Mouse (Mus musculus): ENCODE measurements around the gene Foxk1. TPM values are rescaled to one million over a fixed set of nuclear protein-coding genes. Genes with fewer than 3 reads are reported as not detected.

The Foxk1 gene
- total RNA-seq, 2 experiments from 2014 or later = 16.7 to 17.5 TPM

DNA sequence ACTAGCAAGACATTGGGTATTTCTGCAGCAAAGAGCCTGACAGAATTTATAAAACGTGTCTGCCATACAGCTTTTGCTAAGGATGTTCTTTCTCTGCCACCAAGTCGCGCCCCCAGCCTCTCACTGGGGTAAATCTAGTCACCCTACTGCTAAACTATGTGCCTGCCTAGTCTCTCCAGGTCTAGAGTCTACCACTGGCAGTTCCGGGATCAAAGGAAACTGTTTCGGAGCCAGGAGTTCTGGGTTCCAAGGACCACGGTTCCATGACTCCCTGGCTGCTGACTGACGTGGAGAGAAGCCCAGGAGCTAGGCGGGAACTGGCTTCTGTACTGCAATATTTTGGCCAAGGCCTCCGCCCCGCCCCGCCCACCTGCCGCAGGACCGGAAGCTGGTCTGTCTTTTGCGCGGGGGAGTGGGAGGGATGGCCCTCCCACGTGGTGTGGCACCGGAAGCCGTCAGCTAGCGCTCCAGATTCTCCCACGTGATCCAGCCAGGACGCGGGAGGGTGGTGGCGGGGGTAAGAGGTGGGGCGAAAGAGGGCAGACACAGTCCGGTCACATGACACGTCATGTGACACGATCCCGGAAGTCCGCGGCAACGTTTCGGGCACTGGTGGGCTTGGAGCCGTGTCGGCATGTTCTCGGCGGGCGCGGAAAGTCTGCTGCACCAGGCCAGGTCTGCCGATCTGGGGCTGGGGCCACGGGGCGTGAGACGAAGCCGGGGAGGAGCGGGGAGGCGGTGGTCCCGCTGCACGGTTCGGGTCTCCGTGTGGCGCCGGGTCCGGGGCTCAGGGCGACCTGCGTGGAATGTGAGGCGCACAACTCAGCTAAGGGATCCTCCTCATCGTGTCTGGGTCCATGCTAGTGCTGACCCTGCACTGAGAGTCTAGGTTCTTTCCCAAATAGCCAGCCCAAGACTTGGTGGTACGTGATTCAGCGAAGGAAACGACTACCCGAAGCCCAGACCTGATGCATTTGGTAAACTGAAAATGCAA lies 62.5 kb downstream of the Foxk1 start, which contains the start of gene Ap5z1:
Ap5z1 (plus strand) TSS at position 484 of the 994 bp plus-strand sequence.
- intact Hi-C loops (cut with DNase I) = no loop called here

DNA sequence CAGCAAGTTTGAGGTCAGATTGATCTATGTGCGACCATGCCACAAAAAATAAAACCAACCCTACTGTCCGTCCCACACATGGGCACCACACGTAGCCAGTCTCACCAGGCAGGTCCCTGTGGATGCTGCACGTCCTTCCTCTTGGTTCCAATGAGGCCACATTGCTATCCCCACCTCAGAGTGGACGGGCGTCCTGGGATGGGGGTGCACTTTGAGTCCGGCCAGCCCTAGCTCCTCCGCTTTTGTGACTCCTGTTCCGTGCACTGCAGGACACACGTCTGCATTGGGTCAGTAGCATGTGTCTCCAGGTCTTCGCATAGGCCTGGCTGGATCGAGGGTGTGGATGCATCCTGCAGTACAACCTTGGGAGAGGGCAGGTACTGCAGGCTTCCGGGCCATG lies 67.1 kb downstream of the Foxk1 start:
- intact Hi-C loops (cut with DNase I) = no loop called here
- DNase-seq = no peak

More for the DNA sequence above, 62.5 kb downstream of the Foxk1 start, which contains the start of gene Ap5z1:
- peak; percentile 90 to 91 for DNase-seq

- intact Hi-C loops (cut with DNase I) = no loop called here
Observed at GRCm38 (mm10) chr5:142469796-142470195, 68.5 kb downstream of the Foxk1 start.

DNA sequence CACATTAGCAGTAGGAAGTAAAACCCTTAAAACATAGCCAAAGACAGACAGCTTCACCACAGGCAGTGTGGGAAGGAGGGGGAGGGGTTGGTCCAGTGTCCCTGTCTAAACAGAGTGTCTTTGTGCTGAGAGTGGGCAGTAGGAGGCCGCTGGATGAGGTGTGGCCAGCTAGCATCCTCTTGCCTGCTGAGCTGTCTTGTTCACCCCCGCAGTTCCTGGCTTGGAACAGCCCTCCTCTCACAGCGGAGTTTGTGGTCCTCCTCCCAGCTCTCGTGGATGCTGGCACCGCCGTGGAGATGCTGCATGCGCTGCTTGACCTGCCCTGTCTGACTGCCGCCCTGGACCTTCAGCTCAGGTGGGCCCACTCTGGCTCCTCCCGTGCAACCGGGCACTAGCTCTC lies 72.4 kb downstream of the Foxk1 start:
- intact Hi-C loops (cut with DNase I) = no loop called here
- no peak for DNase-seq

More at GRCm38 (mm10) chr5:142469796-142470195, 68.5 kb downstream of the Foxk1 start:
- peak; percentile 28 to 61 for DNase-seq

- intact Hi-C loops (cut with DNase I) = loop anchor here (5.0 kb wide), 1 partner anchor 242 kb away; no protein-coding TSS in a partner anchor
- DNase-seq = no peak
Observed at GRCm38 (mm10) chr5:142475669-142476068, 74.4 kb downstream of the Foxk1 start.

DNA sequence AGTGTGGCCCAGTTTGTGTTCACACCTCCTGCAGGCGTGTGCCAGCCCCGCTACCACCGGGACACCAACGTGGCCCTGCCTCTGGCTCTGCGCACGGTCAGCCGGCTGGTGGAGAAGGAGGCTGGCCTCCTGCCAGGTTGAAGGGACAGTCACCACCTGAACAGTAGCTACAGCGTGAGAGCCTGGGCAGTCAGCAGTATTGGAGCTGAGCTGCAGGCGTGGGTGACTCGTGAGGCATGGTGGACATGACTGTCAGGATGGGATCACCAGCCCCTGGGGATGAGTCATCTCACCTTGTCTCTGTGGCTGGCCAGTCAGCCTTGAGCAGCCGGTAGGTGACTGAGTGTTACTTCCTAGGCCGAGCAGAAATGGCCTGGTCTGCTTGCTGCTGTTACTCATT lies 76.0 kb downstream of the Foxk1 start:
- DNase-seq = peak; percentile 31 to 32
- intact Hi-C loops (cut with DNase I) = loop anchor here (5.0 kb wide), 1 partner anchor 240 kb away; no protein-coding TSS in a partner anchor

DNA sequence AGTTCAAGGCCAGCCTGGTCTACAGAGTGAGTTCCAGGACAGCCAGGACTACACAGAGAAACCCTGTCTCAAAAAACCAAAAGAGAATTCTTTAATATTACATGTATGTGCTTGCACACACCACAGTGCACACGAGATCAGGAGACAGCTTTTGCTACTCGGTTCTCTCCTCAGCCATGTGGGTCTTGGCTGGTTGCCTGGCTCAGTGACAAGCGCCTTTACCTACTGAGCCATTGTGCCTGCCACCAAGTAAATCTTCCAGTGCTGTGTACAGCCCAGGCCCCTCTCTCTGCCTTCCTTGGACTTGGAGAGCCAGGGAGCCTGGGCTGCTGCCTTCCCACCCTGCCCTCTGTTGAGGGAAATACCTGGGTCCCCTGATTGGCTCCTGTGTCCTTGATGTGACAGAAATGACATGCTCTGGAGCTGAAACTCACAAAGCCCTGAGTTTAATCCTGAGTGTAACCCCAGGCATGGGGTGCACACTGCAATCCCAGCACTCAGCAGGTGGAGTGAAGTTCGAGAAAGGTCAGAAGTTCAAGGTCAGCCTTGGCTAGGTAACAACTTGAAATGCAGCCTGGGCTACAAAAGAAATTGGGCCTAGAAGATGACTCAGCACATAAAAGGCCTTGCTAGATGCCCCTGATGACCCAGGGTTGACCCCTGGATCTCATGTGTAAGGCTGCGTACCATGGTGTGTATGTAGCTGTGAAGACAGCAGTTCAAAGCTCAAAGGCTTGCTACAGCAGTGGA lies 76.7 kb downstream of the Foxk1 start:
- no peak for DNase-seq
- intact Hi-C loops (cut with DNase I) = loop anchor here (2.0 to 5.0 kb wide), 3 partner anchors 75 to 239 kb away; no protein-coding TSS in a partner anchor

DNA sequence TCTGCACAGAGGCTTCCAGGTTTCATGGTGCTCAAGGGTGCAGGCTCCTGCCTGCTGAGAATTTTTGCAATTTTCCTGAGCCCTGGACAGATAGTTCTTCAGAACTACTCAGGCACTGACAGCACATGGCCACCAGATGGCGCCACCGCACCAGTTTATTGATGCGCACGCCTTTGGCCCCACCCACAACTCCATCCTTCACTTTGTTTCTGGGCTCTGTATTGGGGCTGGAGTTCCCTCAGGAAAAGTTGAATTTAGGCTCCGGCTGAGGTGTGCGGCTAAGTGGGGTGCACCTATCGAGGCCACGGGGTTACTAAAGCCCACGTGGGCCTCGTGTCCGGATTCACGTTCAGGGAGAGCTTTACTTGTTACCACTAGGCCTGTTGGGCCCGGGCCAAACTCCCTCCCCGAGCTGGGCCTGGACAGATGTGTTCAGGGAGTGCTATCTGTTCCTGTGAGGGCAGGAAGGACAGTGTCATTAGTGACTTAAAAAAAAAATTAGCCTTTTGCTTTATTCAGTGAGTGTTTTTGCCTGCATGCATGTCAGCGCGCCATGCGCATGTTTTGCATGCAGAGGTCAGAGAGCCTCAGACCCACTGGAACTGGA lies 77.6 kb downstream of the Foxk1 start:
- DNase-seq = peak; percentile 86 to 90
- intact Hi-C loops (cut with DNase I) = loop anchor here (2.0 to 5.0 kb wide), 3 partner anchors 74 to 238 kb away; no protein-coding TSS in a partner anchor

DNA sequence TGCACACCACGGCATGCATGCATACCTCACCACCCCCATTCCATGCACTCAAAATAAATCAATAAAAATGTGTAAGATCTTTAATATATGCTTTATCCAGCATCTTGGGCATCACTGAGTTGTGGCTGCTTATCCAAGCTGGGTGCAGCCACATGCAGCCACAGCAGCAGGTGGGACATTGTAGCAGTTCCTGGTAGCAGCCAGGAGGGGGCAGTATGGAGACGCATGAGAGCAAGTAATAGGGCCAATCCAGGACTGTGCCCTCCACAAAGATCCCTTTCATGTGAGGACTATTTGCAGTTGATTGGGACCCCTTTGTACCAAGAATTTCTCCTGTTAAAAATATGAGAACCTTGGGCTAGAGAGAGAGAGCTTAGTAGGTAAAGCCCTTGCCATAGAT lies 81.2 kb downstream of the Foxk1 start:
- DNase-seq = no peak
- intact Hi-C loops (cut with DNase I) = no loop called here

DNA sequence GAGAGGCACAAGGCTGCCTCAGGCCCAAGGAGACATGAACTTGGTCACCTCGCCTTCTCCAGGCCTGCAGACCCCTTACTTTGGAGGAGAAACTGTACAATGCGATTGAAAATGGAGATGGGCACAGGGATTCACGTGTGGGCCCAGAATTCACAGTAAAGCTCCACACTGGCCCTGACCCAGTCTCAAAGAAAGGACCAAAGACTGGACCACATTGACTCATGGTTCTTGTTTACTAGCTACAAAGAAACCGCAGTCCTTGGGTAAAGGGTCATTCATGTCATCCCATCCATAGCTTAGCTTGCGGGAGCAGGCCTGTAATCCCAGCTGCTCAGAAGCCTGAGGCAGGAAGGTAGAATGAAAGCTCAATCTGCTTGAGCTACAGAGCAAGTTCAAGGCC lies 82.3 kb downstream of the Foxk1 start:
- DNase-seq = no peak
- intact Hi-C loops (cut with DNase I) = no loop called here

DNA sequence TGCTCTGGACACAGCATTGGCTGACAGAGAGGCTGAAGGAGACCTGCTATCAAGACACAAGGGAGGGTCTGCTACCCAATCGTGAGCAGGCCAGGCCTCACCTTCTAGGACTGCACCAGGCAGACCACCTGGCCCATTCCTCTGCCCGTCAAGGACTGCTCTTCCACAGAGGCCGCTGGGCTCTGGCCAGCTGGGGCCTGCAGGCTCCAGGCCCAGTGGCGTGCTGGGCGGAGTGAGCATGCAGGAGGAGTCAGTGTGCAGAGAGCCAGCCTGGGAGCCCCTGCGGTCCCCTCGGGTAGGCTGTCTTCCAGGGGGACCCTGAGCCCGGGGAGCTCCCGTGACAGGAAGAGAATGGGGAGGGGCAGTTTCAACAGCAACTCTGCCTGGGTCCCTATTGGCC lies 85.4 kb downstream of the Foxk1 start:
- no peak for DNase-seq
- intact Hi-C loops (cut with DNase I) = no loop called here

- intact Hi-C loops (cut with DNase I) = no loop called here
- no peak for DNase-seq
Observed at GRCm38 (mm10) chr5:142489955-142490707, 88.8 kb downstream of the Foxk1 start.

DNA sequence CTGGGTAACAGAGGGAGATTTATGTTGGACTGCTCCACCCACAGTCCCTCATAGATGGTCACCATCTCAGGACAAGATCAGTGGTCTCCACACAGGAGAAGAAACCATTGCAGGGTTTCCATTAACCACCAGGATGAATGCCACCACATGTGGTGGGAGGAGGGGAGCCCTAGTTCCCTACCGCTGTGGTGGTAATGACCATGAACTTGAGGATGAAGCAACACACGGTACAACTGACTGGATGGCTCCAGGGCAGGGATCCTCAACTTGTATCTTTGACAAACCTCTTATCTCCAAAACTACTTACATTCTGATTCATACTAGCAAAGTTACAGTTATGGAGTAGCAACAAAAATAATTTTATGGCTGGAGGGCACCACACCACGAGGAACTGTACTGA lies 92.0 kb downstream of the Foxk1 start:
- intact Hi-C loops (cut with DNase I) = no loop called here
- DNase-seq = no peak

DNA sequence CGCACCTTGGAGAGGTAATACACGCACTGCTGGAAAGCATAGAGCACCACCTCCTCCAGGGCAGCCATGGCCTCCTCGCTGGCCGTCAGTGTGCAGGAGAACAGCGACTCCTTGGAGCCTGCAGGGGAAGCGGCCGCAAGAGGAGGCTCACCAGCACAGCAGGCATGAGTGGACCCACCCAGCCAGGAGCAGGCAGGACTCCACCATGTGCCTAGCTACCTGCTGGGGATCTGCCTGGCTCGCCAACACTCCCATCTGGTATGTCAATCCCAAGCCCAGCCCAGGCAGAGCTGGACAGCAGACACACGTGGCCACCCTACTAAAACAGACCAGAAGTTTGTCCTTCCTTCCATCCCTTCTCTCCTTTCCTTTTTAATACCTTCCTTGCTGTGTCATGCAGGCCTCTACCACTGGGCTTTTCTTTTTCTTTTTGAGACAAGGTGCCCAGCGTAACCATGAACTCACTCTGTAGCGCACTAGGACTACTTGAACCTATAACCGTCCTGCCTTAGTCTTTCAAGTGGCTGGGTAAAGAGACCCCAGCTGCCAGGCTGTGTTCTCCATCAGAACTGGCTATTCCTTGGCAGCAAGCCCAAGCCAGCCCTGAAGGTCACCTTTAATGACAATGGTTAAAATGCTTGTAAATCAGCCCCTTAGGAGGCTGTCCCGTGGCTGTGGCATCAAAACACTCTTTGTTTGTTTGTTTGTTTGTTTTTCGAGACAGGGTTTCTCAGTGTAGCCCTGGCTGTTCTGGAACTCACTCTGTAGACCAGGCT lies 94.2 kb downstream of the Foxk1 start:
- DNase-seq = no peak
- intact Hi-C loops (cut with DNase I) = no loop called here

DNA sequence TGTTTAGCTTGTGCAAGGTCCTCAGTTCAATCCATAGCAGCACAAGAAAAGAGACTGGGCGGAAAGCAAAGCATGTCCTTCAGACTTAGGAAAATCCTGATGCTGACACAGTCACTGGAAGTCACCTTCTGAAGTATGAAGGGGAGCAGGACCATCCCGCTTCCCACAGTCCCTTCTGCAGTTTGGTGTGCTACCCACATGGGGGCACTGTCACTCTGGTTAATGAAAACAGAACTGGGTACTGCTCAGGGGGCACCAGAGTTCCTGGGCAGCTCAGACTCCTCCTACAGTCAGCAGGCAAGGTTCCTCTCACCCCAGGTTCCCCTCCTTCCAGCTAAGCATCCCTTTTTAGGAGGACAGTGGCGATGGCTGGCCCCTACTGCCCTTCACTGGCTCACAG lies 97.7 kb downstream of the Foxk1 start:
- intact Hi-C loops (cut with DNase I) = loop anchor here (1.0 kb wide), 1 partner anchor 53 kb away; no protein-coding TSS in a partner anchor
- peak; percentile 34 to 58 for DNase-seq

DNA sequence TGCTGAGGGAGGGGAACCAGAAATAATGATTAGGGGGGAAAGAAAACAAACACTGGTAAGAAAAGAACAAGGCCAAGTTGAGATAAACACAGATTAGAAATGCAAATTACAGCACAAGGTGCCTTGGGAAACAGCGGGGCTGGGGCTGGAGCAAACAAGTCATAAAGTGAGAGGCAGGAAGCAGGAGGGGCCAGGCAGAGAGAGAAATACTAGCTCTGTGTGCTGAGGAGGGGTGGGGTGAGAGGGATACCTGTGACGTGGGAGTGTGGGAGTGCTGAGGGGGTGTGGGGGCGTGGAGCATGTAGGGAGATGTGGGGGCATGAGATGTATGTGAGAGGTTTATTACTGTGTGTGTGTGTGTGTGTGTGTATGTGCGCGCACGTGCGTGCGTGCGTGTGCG lies 99.6 kb downstream of the Foxk1 start:
- intact Hi-C loops (cut with DNase I) = loop anchor here (5.0 kb wide), 2 partner anchors 116 to 216 kb away; no protein-coding TSS in a partner anchor
- no peak for DNase-seq

- intact Hi-C loops (cut with DNase I) = loop anchor here (5.0 kb wide), 2 partner anchors 115 to 215 kb away; no protein-coding TSS in a partner anchor
- DNase-seq = peak; percentile 77 to 83
Observed at GRCm38 (mm10) chr5:142502414-142502813, 101.1 kb downstream of the Foxk1 start.

- DNase-seq = no peak
- intact Hi-C loops (cut with DNase I) = loop anchor here (5.0 kb wide), 2 partner anchors 113 to 213 kb away; no protein-coding TSS in a partner anchor
Observed at GRCm38 (mm10) chr5:142504175-142504574, 102.9 kb downstream of the Foxk1 start.

Measured in heart, postnatal 14 days (tissue).